Mouse (Mus musculus) heart, postnatal 14 days (tissue): ENCODE measurements around the gene Aff3. TPM values are rescaled to one million over a fixed set of nuclear protein-coding genes. Genes with fewer than 3 reads are reported as not detected.

Experiments used
- DNase-seq, 2 experiments: peaks; one replicate each; pipeline ENCODE4 v3.0.0; 2021 to 2022
- intact Hi-C: fragments of 180-260 bp; cut with DNase I; formaldehyde crosslinking; loops from one replicate; pipeline ENCODE4 v1.15.1; 2025
- total RNA-seq, 2 experiments: library from RNA; stranded (reverse); gene quantifications; 2 replicates each; pipeline ENCODE4 v1.2.3; 2021

Gene Aff3
- total RNA-seq, 2 experiments from 2014 or later, result 4.4 to 5.8 TPM

DNA sequence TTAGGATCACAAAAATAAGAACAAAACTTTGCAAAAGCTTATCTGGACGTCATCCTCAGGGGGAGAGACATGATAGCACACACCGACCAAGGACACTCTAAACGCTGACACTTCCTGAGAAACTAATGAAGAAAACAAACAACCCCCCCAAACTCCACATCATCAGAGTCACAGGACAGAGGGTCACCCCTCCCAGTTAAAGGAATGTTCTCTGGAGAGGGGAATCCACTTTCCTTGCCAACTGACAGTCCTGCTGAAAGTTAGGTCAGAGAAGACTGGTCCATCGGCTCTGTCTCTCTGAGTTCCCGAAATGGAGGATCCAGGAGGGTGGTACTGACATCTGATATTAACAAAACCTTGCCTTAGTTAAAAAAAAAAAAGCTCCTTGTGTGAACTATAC, 403.7 kb downstream of the Aff3 start:
- DNase-seq, result peak; percentile 9 to 16
- intact Hi-C loops, result loop anchor here (5.0 kb wide), 1 partner anchor 289 kb away; no protein-coding TSS in a partner anchor

DNA sequence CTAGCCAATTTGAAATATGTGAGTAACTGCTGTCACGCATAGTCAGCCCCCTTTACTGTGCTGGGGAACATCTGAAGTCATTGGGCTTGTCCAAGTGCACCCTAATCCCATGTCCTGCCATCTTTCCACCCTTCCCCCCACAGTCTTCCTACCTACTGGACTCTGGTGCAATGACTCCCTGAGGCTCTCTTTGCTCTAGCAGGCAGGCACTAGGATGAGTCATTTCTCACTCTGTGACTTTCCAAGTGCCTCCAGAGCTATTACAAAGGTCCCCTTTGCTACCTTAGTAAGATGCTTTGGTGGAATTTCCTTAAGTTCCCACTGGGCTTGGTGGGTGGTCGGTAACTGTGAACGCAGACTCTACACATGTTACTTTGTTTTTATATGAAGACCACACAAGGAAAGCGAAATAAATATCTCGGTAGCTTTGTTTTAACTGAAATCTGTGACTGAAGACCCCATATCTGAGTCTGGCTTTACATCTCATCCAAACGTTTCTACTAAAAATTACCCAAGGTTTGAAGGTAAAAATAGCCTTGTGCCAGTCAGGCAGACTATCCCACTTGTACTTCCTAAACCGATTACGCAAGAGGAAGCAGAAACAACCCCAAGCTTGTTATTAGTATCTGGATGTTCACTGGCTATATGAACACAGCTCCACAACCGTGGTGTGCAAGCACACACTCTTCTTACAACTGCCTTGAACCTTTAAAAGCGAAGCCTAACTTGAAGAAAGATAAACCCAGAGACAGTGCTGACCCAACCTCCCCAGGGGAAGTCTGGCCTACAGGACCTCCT, 405.0 kb downstream of the Aff3 start:
- intact Hi-C loops, result loop anchor here (5.0 kb wide), 1 partner anchor 287 kb away; no protein-coding TSS in a partner anchor

DNA sequence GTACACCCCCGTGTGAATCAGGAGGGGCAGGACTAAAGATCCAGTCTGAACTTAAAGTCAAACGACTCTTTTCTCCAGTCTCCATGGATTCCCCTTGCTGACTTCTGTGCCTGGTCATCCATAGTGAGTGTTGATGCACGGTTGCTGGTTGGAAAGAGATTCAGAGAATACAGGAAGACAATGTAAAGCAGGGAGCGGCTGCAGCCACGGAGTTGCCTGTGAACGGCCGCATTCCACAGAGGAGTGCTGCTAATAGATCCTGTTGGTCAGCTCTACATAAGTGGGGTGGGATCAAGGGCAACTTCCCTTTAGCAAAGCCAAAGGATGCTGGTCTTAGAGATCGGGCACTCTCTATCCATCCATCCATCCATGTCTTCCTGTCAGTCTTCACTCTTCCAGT, 410.3 kb downstream of the Aff3 start:
- DNase-seq, result no peak
- intact Hi-C loops, result no loop called here

More for the DNA sequence above, 405.0 kb downstream of the Aff3 start:
- no peak for DNase-seq

DNA sequence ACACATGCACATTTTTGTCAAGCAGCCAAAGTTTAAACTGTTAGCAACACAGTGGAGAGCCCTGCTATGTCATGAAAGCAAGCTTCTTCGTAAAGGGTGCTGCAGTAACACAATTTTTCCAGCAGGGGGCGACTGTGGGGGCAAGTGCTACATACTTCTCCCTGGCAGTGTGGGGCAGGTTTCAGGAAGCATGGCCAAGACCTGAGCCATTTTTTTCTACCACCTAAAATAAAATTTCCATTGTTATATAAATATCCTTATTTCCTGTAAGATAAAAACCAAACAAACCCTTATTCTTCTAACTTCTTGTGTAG, 412.0 kb downstream of the Aff3 start:
- intact Hi-C loops, result no loop called here
- peak; percentile 10 to 41 for DNase-seq

DNA sequence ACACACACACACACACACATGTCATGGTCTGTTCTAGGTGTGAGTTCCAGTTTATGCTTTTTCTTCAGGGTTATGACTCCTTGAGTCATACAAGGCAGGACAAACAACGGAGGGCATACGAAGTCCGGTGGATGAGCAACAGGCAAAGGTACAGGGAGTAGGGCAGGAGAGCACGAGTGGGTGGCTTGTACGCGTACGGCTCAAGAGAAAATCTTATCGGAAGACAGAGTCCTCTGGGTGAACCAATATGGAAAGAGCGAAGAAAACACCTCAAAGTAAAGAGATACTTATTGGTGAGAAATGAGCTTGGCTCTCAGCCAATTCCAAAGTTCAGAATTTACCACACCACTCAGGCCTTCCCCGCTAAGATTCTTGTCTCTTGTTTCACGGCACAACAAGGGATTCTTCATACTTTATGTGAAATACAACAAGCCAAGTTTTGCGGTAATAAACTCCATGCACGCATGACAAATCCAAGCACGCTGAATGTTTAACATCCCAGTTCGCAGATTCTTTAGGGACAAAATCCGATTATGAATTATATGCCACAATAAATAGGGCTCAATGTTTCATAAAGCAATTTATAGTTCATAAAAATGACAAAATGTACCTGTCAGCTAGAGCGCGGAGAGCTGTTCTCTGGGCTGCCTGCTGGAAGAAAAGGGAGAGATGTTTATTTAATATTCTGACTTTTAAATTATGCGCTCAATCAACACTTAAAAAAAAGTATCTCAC, 412.6 kb downstream of the Aff3 start:
- no peak for DNase-seq
- intact Hi-C loops, result no loop called here

DNA sequence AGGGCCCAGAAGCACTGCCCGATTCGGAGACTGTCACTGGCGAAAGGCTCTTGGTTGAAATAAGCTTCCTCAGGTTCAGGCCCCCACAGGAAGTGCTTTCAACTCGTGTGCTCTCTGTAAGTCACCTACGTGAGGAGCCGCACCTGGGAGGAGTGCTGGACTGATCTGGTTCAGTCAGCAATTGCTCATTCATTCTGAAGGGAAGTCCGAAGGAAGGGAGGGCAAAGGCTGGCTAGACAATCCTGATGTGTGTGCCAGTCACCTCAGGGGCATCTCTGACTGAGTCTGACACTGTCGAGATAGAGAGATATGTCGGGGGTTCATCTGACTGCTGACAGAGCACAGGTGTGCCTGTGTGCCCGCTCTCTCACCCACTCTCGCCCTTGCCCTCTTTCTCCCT, 413.3 kb downstream of the Aff3 start:
- intact Hi-C loops, result no loop called here
- no peak for DNase-seq

DNA sequence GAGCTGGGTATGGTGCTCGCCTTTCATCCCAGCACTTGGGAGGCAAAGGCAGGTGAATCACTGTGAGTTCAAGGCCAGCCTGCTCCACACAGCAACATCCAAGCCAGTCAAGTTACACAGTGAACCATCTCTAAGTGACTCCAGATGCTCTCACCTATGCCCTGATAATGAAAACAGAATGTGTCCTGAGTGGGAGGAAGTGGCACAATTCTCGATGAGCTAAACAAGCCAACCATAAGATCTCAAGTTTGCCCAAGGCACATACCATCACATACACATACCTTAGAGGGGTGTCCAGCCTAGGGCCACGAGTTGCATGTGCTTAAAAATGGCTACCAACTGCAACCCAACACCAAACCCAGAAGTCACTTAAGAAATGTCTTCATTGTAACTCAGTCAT, 414.5 kb downstream of the Aff3 start:
- intact Hi-C loops, result no loop called here

DNA sequence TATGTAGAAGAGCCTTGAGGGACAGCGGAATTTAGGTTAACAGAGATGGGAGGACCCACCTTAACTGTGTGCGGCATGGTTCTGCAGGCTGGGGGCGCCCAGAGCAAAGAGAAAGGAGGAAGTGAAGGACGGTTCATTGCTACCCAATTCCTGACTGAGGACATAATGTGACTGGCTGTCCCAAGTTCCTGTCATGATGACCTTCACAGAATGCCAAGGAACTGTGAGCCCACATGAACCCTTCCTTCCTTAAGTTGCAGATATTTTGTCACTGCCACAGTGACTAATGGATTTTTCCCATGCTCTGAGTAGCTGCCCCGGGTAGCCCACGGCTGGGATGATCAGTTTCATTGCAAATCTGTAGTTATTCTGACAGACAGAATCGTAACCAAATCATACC, 415.2 kb downstream of the Aff3 start:
- no peak for DNase-seq
- intact Hi-C loops, result loop anchor here (10.0 kb wide), 1 partner anchor 125 kb away; no protein-coding TSS in a partner anchor

More for the DNA sequence above, 414.5 kb downstream of the Aff3 start:
- no peak for DNase-seq

DNA sequence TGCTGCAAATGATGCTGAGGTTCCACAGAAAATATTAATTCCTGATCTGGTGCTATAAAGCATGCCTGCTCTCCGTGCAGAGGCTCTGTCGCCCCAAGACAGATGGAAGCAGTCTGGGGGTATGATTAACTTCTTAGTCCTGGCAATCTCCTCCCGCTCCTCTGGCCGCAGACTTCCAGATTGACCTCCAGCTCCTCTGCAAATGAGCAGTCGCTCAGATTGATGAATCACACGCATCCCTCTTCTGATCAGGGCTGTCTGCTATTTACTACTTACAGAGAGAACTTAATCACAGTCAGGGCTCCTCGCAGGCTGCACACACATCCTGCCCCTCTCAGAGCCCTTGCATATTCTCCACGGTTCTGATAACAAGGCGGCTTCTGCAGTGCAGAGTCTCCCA, 416.7 kb downstream of the Aff3 start:
- DNase-seq, result peak; percentile 4 to 22
- intact Hi-C loops, result loop anchor here (10.0 kb wide), 1 partner anchor 127 kb away; no protein-coding TSS in a partner anchor

DNA sequence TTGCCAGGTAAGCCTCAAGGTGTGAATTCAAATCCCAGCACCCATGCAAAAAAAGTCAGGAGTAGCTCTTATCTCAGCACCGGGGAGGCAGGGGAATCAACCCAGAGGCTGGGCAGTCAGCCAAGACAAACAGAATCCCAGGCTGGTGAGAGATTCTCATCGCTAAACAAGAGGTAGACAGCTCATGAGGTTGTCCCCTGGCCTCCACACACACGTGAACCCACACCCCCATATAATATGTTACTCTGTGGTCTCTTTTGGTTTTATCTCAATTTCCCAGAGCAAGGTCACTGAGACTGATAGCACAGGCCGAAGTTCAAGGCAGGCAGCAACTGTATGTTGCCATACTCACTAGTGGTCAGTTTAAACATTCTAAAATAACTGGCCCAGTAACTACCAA, 422.2 kb downstream of the Aff3 start:
- peak in 1 of 2 experiments; percentile 30 for DNase-seq
- intact Hi-C loops, result loop anchor here (10.0 kb wide), 1 partner anchor 132 kb away; no protein-coding TSS in a partner anchor

DNA sequence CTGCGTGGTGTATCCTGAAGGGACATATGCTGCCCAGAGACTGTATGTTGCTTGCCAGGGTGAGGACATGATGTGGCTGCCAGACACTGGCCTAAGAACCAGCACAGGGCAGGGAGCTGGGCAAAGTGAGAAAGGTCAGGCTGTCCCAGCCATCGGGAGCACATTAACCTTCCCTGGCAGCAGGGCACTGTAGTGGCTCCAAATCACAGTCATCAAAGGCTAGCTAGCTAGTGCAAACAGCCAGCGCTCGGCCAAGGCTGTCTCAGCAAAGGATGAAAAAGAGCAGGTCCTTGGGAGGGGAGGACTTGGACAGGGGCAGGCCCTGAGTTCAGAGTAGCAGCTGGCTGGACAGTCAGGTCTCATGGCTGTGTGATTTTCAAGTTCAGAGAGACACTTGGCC, 423.0 kb downstream of the Aff3 start:
- intact Hi-C loops, result loop anchor here (10.0 kb wide), 1 partner anchor 133 kb away; no protein-coding TSS in a partner anchor
- DNase-seq, result peak; percentile 48 to 54

DNA sequence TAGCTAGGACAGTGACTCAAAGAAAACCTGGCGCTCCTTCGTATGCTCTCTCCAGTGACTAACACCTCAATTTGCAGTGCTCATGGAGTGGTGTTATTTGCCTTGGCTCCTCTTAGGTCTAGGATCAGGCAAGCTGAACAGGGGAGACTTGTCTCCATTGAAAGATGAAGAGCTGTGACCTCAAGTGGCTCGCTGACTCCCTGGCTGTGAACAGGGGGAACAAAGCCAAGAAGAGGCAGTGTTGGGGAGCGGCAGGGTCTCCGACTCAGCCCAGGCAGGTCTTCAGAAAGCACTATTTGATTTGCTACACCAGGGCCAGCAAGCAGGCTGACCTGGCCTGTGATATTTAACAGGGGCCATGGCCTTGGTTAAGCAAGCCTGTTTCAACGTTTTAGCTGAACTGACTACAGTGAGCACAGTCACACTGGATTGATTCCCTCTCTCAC, 423.5 kb downstream of the Aff3 start:
- peak; percentile 23 to 35 for DNase-seq
- intact Hi-C loops, result loop anchor here (10.0 kb wide), 1 partner anchor 134 kb away; no protein-coding TSS in a partner anchor

DNA sequence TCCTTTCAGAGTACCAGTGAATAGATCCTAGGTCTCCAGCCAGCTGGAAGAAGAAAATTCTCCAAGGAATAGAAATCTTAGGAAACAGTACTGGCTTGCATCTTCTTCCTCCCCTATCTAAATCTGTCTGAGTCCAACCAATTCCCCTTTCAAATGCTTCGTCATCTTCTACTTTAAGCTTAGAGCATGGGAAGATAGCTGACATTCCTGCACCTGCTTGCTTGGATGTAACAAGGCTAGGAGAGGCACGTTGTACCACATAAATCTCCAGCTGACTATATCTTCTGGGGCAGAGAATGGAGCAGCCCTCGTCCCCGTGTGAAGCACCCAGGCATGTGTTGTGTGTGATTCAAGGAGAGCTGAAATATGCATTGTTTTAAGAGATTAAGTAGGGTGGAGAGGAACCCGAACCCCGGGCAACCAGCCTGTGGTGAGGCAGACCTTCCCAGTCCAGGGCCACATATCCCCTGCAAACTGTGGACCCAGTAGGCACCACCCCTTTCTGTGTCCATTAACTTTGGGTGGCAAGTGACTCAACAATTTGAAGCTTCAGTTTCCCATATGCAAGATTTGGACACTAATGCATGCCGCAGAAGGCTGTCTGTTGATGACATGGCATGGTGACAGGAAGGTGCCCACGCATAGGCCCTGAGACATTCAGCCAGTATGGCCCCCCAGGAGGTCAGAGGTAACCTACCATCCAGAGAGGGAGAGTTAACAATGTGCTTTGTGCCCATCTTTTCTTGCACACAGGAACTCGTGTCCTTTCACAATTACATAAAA, 424.1 kb downstream of the Aff3 start:
- intact Hi-C loops, result loop anchor here (10.0 kb wide), 1 partner anchor 134 kb away; no protein-coding TSS in a partner anchor
- no peak for DNase-seq

DNA sequence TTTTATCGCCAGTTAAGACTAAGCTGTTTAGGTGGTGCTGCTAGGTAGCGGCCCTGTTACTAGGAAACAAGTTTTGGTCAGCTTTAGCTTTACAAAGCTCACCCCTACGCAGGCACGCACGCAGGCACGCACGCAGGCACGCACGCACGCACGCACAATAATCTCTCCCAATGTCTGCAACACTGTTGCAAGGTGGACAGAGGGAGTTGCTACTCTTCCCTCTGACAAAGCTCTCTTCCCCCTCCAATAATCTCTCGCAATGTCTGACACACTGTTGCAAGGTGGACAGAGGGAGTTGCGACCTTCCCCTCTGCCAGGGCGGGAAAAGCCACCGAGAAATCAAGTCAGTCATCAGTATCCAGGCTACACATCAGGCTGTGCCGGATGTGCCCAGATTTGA, 425.2 kb downstream of the Aff3 start:
- intact Hi-C loops, result no loop called here
- DNase-seq, result no peak

DNA sequence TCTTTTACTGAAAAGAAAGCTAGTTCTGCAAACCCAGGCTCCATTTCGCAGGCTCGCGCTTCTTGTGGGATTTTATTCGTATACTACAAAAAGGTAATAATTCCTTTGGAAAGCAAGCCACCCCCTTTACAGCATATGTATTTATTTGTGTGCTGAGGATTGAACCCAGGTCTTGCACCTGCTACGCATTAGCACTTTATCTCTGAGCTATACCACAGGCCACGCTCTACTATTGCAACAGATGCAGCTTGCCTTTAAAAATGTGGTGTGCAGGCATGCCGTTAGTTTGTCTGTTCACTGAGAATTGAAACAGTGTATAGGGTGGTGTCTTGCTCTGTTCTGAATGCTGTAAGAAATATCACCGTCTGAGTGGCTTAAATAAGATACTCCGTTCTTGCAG, 426.9 kb downstream of the Aff3 start:
- DNase-seq, result no peak
- intact Hi-C loops, result no loop called here

DNA sequence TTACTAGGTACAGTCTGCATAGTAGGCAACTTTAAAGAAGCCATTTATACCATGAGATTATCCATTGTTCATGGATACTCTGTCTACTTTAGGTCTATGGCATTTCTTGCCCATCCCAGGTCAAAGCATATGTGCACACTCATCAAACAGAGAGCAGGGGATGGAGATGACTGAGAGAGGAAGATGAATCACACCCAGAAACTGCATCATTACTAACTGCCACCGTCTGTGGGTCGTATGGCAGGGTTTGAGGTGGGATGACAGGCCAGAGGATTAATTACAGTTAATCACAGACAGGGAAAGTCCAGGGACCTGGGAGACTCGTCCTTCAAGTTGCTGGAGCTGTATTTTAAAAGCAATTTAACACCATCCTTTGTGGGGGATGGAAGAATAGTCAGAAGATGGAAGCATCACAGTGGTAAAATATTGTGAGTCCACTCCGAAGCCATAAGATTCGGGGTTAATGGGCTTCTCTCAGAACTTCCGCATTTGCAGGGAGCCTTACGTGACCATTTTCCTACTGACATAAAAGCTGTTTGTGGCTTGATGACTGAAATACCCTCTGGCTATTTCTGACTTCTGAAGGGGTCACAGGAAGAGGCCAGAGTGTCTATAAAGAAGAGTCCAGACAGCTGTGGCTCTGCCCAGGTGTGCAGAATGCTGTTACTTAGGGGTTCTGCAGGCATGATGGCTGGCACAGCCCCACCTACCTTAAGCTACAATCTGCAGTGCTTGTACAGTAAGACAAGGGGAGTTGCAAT, 427.5 kb downstream of the Aff3 start:
- DNase-seq, result no peak
- intact Hi-C loops, result no loop called here

DNA sequence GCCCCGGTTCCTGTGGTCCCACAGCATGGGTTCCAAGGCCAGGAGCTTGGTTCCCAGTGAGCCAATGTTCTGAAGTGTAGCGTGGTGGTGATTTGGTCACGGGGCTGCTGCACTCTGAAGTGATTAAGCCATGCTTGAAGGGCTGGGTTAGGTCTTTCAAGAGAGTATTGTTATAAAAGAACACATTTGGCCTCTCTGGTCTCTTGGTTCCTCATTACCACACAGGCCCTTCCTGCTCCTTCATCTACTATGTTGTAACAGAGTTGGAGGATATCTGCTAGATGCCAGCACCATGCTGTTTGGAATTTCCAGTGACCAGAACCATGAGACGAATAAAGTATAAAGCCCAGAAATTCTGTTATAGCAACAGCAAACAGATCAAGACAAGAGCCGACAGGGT, 431.6 kb downstream of the Aff3 start:
- intact Hi-C loops, result no loop called here
- DNase-seq, result no peak

DNA sequence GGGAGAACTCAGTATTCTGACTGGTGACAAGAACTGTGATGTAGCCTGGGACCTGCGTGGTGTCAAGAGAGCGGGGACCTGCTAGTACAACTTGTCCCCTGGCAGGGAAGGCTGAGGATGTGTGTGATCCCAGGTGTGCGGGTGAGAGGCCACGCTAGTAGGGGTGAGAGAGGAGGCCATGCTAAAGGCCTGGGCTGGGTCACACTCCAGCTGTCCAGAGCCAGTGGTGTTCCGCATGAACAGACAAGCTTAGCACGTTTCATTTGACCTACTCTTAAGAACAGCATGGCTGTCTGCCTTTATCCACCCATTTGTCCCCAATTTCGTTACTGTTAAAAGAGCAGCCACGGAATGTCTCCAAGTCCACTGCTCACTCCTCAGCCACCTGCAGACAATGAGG, 434.7 kb downstream of the Aff3 start:
- no peak for DNase-seq
- intact Hi-C loops, result no loop called here

DNA sequence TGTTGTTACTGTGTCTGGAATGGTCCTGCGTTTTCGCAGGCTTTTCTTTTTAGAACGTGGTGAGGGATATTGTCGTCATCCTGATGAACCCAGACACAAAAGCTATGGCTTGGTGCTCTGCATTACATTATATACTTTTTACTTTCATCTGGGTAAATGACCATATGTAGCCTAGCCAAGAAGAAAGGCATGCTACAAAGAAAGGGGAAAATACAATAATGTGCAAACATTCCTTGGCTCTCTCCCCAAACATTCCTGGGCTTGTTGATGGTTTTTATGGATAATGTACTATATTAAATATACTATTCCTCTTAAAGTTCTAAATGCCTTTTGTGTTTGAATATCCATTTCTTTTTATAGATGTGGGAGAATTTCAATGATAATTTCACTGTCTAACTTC, 435.9 kb downstream of the Aff3 start:
- intact Hi-C loops, result no loop called here
- no peak for DNase-seq

DNA sequence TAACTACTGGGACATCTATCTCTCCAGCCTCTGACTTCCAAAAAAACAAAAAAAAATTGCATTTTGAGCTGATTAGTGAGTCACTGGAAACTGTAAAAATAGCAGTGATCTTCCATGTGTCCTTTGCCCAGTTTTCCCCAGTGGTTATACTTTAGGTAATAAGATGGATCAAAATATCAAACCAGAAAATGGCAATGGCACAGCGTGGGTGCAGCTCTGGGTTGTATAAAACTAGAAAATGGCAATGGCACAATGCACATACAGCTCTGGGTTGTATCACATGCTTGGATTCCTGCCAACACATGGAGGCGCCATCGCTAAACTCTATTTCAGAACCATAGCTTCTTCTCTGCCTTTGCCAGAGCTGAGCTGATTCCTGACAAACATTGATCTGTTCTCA, 439.6 kb downstream of the Aff3 start:
- intact Hi-C loops, result no loop called here
- no peak for DNase-seq
